Mouse (Mus musculus) G1E (cell line): Measurements from ENCODE around the gene Syn3. TPM values are rescaled to one million over a fixed set of nuclear protein-coding genes. Genes with fewer than 3 reads are reported as not detected.

Source experiments
- ATAC-seq: 2 replicates; pipeline ENCODE4 v1.8.0; 2016; ENCODE audit warnings: mild to moderate bottlenecking; ENCODE audit not compliant: insufficient number of reproducible peaks, poor library complexity, low FRiP score, severe bottlenecking; ENCODE audit errors: extremely low read depth
- DNase-seq: peaks from one replicate; pipeline ENCODE4 v3.0.0; 2012; ENCODE audit warnings: low spot score
- H3K27me3 ChIP-seq: 2 replicates; pipeline ENCODE4 v1.6.1; 2012; ENCODE audit warnings: mild to moderate bottlenecking, low read length, inconsistent platforms; ENCODE audit not compliant: insufficient read depth
- H3K36me3 ChIP-seq: replicated peaks from 2 replicates; pipeline ENCODE3; 2012; ENCODE audit warnings: mild to moderate bottlenecking, inconsistent platforms
- H3K4me1 ChIP-seq: 2 replicates; pipeline ENCODE4 v1.6.1; 2012; ENCODE audit warnings: low read depth, low read length, inconsistent platforms, mixed read lengths; ENCODE audit not compliant: insufficient read depth
- H3K4me3 ChIP-seq: 2 replicates; pipeline ENCODE4 v1.5.1; 2012; ENCODE audit warnings: low read depth, mild to moderate bottlenecking, inconsistent platforms, low read length, moderate library complexity, mixed read lengths
- H3K9me3 ChIP-seq: replicated peaks from 2 replicates; pipeline ENCODE4 v1.6.1; 2012; ENCODE audit warnings: inconsistent platforms
- CTCF ChIP-seq: IDR thresholded peaks from 2 replicates; pipeline ENCODE4 v1.5.1; 2012; ENCODE audit warnings: low read depth, low read length, inconsistent platforms, mixed read lengths
- GATA1 ChIP-seq: IDR thresholded peaks from 2 replicates; pipeline ENCODE4 v1.6.1; 2012; ENCODE audit warnings: borderline replicate concordance, low read length, inconsistent platforms, mixed read lengths
- GATA2 ChIP-seq: IDR thresholded peaks from 2 replicates; pipeline ENCODE4 v1.6.1; 2012; ENCODE audit warnings: low read depth, low read length, inconsistent platforms, borderline replicate concordance
- POLR2AphosphoS5 ChIP-seq: IDR thresholded peaks from 2 replicates; pipeline ENCODE4 v1.6.1; 2012; ENCODE audit warnings: low read depth, low read length, inconsistent platforms; ENCODE audit not compliant: insufficient replicate concordance
- TAL1 ChIP-seq: conservative IDR thresholded peaks from 2 replicates; pipeline ENCODE4 v1.6.1; 2012; ENCODE audit warnings: low read depth, low read length, inconsistent platforms, mixed read lengths
- polyA plus RNA-seq: library from polyadenylated mRNA; stranded (reverse); fragments of >175 nt; gene quantifications from 2 replicates; pipeline ENCODE4 v1.2.3, GENCODE M21; 2012
- total RNA-seq, 2 experiments: library from RNA; stranded (forward) in 1 of 2; stranded (reverse) in 1 of 2; fragments of 200-1000 nt in 1 of 2; fragments of >200 nt in 1 of 2; fragmentation: Nextera tagmentation in 1 of 2; gene quantifications; 2 replicates each; pipeline ENCODE4 v1.2.3; 2014 to 2017

Syn3 gene
- total and polyA plus RNA-seq, 3 experiments, result 0.44 TPM; not detected in 2

GRCm38 (mm10) chr10:86290109-86290771 is 208.5 kb downstream of the Syn3 start:
- Histone ChIP-seq H3K4me1 (peaks cover 3% of the 10 kb centered on the region; the same call in 1 of the 2 replicates), H3K9me3 (peaks cover 3% of the 10 kb centered on the region; the same call in 1 of the 2 replicates), H3K4me3 (no peak overlapping the region), H3K36me3 (no peaks in the 10 kb centered on the region), H3K27me3 (peaks cover 7% of the 10 kb centered on the region)
- DNase-seq (no peak), ATAC-seq (no peak)
- TF ChIP-seq POLR2AphosphoS5, result no peak

DNA sequence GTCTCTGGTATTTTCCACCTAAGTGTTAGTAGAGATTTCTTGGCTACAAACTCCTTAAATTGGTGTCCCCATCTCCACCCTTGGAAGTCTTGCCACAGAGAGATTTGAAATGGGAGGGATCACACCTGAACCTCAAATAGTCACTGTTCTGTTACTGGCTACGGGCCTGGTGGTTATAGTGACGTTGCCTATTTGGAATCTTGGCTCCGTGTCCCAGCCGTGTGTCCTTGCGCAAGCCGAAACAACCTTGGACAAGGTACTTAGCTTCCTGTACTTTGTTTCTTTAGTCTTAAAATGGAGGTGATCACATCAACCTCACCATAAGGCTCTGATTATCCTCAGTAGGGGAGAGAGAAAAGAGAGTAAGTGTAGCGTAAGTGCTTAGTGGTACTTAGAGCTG is 212.2 kb downstream of the Syn3 start:
- DNase-seq, result no peak
- no peaks in the 10 kb centered on the region for H3K36me3 ChIP-seq
- no peak for ATAC-seq
- H3K4me1 ChIP-seq, result no peaks in the 10 kb centered on the region
- H3K4me3 ChIP-seq, result no peak overlapping the region
- TF ChIP-seq CTCF, result no peak
- no peak for TF ChIP-seq POLR2AphosphoS5
- TF ChIP-seq GATA2, result no peak
- TF ChIP-seq TAL1, result no peak
- no peak for TF ChIP-seq GATA1
- H3K9me3 ChIP-seq, result peaks cover 3% of the 10 kb centered on the region; the same call in 1 of the 2 replicates
- H3K27me3 ChIP-seq, result no peaks in the 10 kb centered on the region

GRCm38 (mm10) chr10:86281238-86281637 is 217.5 kb downstream of the Syn3 start:
- Histone ChIP-seq H3K36me3 (no peaks in the 10 kb centered on the region), H3K27me3 (no peaks in the 10 kb centered on the region; the same call in 1 of the 2 replicates), H3K4me3 (no peak overlapping the region), H3K9me3 (no peaks in the 10 kb centered on the region; the same call in 1 of the 2 replicates), H3K4me1 (no peaks in the 10 kb centered on the region)
- DNase-seq (no peak), ATAC-seq (no peak)
- TF ChIP-seq GATA2, result no peak
- TF ChIP-seq TAL1, result no peak
- TF ChIP-seq CTCF, result no peak
- no peak for TF ChIP-seq GATA1
- TF ChIP-seq POLR2AphosphoS5, result no peak

DNA sequence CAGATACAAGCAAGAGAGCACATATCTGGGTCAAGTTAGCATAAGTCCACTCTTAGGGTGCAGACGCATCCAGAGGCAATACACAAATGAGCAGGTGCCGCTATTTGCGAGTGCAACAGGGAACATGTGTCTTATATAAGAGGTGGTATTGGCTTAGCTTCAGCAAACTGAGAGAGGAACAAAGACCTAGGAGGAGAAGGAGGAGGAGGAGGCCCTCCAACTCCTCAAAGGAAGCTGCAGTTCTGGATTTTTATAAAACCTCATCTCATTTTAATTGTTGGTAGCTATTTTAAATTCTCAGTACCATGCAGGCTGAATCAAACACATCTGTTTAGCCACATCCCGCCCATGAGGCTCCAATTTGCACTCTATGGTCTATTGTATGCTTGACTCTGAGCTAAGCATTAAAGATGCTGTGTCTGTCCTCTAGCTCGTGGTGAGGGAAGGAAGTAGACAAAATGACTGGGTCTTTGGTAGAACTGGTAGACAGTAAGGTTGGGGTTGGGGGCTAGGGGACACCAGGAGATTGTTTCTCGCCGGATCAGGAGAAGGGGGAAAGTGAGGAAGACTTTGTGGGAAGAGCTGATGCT is 219.0 kb downstream of the Syn3 start:
- DNase-seq (no peak), ATAC-seq (no peak)
- TF ChIP-seq GATA2, result no peak
- Histone ChIP-seq H3K9me3 (no peaks in the 10 kb centered on the region), H3K36me3 (no peaks in the 10 kb centered on the region), H3K27me3 (no peaks in the 10 kb centered on the region; the same call in 1 of the 2 replicates), H3K4me1 (no peaks in the 10 kb centered on the region), H3K4me3 (no peak overlapping the region)

GRCm38 (mm10) chr10:86278481-86278880 is 220.2 kb downstream of the Syn3 start:
- TF ChIP-seq CTCF (no peak), POLR2AphosphoS5 (no peak), GATA2 (no peak), TAL1 (no peak), GATA1 (no peak)
- ATAC-seq (no peak), DNase-seq (no peak)
- Histone ChIP-seq H3K36me3 (no peaks in the 10 kb centered on the region), H3K9me3 (no peaks in the 10 kb centered on the region; the same call in 1 of the 2 replicates), H3K4me1 (no peaks in the 10 kb centered on the region), H3K27me3 (peaks cover 3% of the 10 kb centered on the region; the same call in 1 of the 2 replicates), H3K4me3 (no peak overlapping the region)

GRCm38 (mm10) chr10:86277327-86277726 is 221.4 kb downstream of the Syn3 start:
- Histone ChIP-seq H3K4me3 (no peak overlapping the region), H3K27me3 (peaks cover 3% of the 10 kb centered on the region; the same call in 1 of the 2 replicates), H3K4me1 (no peaks in the 10 kb centered on the region), H3K36me3 (no peaks in the 10 kb centered on the region), H3K9me3 (no peaks in the 10 kb centered on the region; the same call in 1 of the 2 replicates)
- ATAC-seq (no peak), DNase-seq (no peak)
- no peak for TF ChIP-seq POLR2AphosphoS5
- no peak for TF ChIP-seq TAL1
- TF ChIP-seq CTCF, result no peak
- TF ChIP-seq GATA2, result no peak
- TF ChIP-seq GATA1, result no peak
